Mouse (Mus musculus) ES-Bruce4 (cell line): ENCODE measurements around the gene Cdkl4.

Experiments
- CTCF ChIP-seq: IDR thresholded peaks from one replicate; pipeline ENCODE4 v1.8.1; 2011; ENCODE audit warnings: low read depth, low read length
- EP300 ChIP-seq: IDR thresholded peaks from 2 replicates; pipeline ENCODE4 v1.6.1; 2011; ENCODE audit warnings: low read depth, low read length; ENCODE audit not compliant: insufficient read depth

DNA sequence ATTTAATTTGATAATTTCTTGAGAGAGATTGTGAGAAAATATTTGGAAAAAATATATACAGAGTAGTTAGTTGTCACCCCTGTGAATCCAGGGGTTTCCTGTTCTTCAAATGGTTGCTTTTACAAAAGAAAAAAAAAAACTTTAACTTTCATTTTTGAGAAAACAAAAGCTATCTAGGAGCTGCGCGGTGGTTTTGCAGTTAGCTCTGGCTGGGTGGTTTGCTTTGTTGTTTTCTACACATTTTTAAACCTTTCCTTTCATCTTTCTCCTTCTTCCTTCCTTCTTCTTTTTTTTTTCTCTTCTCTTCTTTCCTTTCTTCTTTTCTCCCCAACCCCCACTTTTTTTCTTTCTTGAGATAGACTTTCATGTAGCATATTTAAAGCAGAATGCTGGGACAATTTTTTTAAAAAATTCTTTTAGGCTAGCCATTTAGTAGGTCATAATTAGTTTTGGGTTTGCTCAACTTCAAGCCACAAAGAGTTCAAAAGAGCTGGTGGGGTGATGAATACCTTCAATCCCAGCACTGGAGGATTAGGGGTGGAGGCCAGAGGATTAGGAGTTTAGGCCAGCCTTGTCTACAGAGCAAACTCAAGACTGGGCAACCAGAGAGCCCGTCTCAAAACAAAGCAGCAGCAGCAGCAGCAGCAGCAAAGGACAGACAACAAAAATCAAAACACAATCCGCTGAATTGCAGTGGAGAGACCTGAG is 55.9 kb downstream of the Cdkl4 start:
- TF ChIP-seq CTCF (no peak), EP300 (no peak)
